Mouse (Mus musculus): Measurements from ENCODE around the gene Fam71f1. TPM values are rescaled to one million over a fixed set of nuclear protein-coding genes. Genes with fewer than 3 reads are reported as not detected.

The Fam71f1 gene
- polyA plus RNA-seq (2015; fragmentation: Nextera tagmentation; extraction: Ambion mirVana): not detected in 2 replicates

DNA sequence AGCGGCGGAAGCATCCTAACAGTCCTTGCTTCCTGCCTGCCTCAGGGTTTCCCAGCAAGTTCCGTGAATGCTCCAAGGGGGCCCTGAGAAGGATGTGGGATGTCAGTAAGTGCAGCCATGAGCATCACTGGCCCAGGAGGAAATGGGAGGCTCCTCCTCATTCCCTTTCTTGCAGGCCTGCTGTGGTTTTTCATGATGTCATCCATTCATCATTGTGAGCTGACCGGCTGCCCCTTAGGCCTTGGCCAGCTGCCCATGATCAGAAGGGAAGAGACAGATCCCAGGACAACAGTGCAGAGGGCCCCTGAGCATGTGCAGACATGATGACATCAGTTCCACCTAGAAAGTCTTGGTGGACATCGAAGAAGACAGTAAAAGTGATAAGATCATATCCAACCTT lies at the start of gene Fam71f1:
TSS of gene Fam71f1 (plus strand) at position 262 of the 400 bp plus-strand sequence.
- 40% methylated on average over 3 of the region's 5 CpGs for whole genome bisulfite sequencing
- Histone ChIP-seq H3K9me3 (replicated peaks; ENCODE audit: control insufficient read depth, low read length) (no peaks in the 10 kb centered on the region), H3K27ac (ENCODE audit: low read length) (no peak within 1 kb of the TSS), H3K27me3 (ENCODE audit: control insufficient read depth, insufficient read depth, low read length) (no peaks in the 10 kb centered on the region), H3K36me3 (ENCODE audit: control insufficient read depth, insufficient read depth, low read length) (no peaks in the 10 kb centered on the region), H3K4me1 (ENCODE audit: control insufficient read depth, insufficient read depth, low read length) (0 out of 2 replicates have a peak, but pooled peaks cover 6% of the 10 kb centered on the region), H3K9ac (ENCODE audit: low read length) (no peak within 1 kb of the TSS), H3K4me3 (replicated peaks; ENCODE audit: low read length) (no peak within 1 kb of the TSS), H3K4me2 (ENCODE audit: low read depth, low read length) (no peak within 1 kb of the TSS)
- peak; percentile 64; the same call in 1 of the 2 replicates for ATAC-seq (ENCODE audit: insufficient read depth, low FRiP score)

- 0 out of 2 replicates have a peak overlapping the region, but pooled peaks have one; percentile 3 for H3K4me3 ChIP-seq (replicated peaks; ENCODE audit: low read length)
- no peak for ATAC-seq (ENCODE audit: insufficient read depth, low FRiP score)
These were observed 48.0 kb upstream of the Fam71f1 start for GRCm38 (mm10) chr6:29270961-29271360.

DNA sequence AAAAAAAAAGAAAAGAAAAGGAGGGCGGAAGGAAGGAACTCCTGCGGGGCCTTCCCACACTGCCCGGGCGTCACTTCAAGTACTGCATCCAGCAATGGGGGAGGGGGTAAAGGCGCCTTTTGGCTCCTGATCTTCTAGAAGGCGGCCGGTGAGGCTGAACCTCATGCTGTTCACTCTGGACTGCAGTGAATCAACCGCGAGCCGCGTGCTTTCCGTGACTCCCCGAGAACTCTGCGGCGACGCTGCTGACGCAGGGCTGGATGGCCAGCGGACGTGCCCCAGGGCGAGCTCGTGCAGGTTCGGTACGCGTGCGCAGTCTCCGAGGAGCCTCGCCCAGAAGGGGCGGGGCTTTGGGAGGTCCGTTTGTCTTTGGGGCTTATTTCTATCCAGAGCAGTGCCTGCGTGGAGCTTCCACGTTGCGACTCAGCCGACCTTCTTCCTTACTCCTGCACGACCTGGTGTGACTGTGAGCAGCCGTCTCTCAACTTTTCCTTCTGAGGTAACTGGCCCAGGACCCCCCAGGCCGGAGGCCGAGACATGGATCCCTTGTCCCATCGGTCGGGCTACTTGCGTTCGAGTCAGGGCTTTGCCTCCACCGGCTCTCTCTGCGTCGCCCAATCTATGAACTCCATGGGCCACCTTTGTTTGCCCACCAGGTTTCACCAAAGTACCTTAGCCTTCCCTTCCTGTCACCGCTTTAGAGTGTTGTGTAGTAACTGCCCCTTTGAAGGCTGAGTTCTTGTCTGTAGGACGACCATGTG lies 46.4 kb upstream of the Fam71f1 start, which contains the start of gene Hilpda:
TSS of gene Hilpda (plus strand) at position 177 of the 761 bp plus-strand sequence.
- Histone ChIP-seq H3K4me2 (ENCODE audit: low read depth, low read length) (peak within 1 kb of the TSS; percentile 57), H3K4me1 (ENCODE audit: control insufficient read depth, insufficient read depth, low read length) (peaks cover 12% of the 10 kb centered on the region; the same call in 1 of the 2 replicates), H3K27me3 (ENCODE audit: control insufficient read depth, insufficient read depth, low read length) (no peaks in the 10 kb centered on the region), H3K4me3 (replicated peaks; ENCODE audit: low read length) (peak within 1 kb of the TSS; percentile 77), H3K9ac (ENCODE audit: low read length) (peak within 1 kb of the TSS; percentile 87), H3K27ac (ENCODE audit: low read length) (peak within 1 kb of the TSS; percentile 85), H3K36me3 (ENCODE audit: control insufficient read depth, insufficient read depth, low read length) (peaks cover 5% of the 10 kb centered on the region; the same call in 1 of the 2 replicates), H3K9me3 (replicated peaks; ENCODE audit: control insufficient read depth, low read length) (no peaks in the 10 kb centered on the region)
- WGBS: 0% methylated on average over 46 of the region's 46 CpGs
- peak; percentile 100 for ATAC-seq (ENCODE audit: insufficient read depth, low FRiP score)

More at GRCm38 (mm10) chr6:29270961-29271360, 48.0 kb upstream of the Fam71f1 start:
- H3K4me2 ChIP-seq (ENCODE audit: low read depth, low read length): peak overlapping the region; percentile 31
- H3K9ac ChIP-seq (ENCODE audit: low read length): no peak overlapping the region
- H3K4me1 ChIP-seq (ENCODE audit: control insufficient read depth, insufficient read depth, low read length): peaks cover 12% of the 10 kb centered on the region; the same call in 1 of the 2 replicates
- H3K9me3 ChIP-seq (replicated peaks; ENCODE audit: control insufficient read depth, low read length): no peaks in the 10 kb centered on the region
- 5% methylated on average over 8 of the region's 8 CpGs for WGBS
- H3K27me3 ChIP-seq (ENCODE audit: control insufficient read depth, insufficient read depth, low read length): no peaks in the 10 kb centered on the region
- no peak overlapping the region for H3K27ac ChIP-seq (ENCODE audit: low read length)
- H3K36me3 ChIP-seq (ENCODE audit: control insufficient read depth, insufficient read depth, low read length): peaks cover 5% of the 10 kb centered on the region; the same call in 1 of the 2 replicates

GRCm38 (mm10) chr6:29276746-29277145 lies 42.2 kb upstream of the Fam71f1 start:
- WGBS: 76% methylated on average over 5 of the region's 5 CpGs
- H3K4me3 ChIP-seq (replicated peaks; ENCODE audit: low read length): no peak overlapping the region
- no peak for ATAC-seq (ENCODE audit: insufficient read depth, low FRiP score)

DNA sequence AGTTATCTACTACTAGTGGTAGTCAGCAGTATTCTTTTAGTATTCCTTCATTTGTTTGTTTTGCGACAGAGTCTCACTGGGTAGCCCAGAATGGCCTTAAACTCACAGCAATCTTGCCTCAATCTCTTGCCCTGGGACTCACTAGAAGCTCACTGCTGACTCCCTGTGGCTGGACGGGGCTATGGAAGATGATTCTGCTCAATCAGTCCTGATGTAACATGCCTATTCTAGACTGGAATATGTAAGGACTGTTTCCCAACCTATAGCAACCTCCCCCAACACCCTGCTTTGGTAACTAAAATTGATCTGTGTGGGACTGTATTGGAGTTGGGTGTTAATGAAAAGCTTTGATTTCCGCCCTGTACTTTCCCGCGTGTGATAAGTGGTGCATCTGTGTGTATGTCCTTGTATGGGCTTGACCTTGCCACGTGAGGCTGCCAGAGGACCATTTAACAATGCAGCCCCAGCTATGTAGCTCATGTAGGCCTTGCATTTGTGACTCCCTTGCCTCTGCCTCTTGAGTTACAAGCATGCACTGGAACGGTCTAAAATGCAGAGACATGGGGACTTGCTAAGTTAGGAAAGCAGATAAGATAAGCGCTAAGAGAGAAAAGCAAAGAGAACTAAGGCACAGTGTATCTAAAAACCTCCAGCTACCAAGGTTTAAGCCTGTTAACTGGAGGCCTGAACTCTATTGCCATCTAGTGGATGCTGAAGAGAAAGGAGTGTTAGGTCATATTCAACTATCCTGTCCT lies 40.2 kb upstream of the Fam71f1 start:
- Histone ChIP-seq H3K9me3 (replicated peaks; ENCODE audit: control insufficient read depth, low read length) (no peaks in the 10 kb centered on the region), H3K27me3 (ENCODE audit: control insufficient read depth, insufficient read depth, low read length) (no peaks in the 10 kb centered on the region), H3K4me2 (ENCODE audit: low read depth, low read length) (no peak overlapping the region), H3K36me3 (ENCODE audit: control insufficient read depth, insufficient read depth, low read length) (peaks cover 5% of the 10 kb centered on the region; the same call in 1 of the 2 replicates), H3K27ac (ENCODE audit: low read length) (no peak overlapping the region), H3K4me1 (ENCODE audit: control insufficient read depth, insufficient read depth, low read length) (no peaks in the 10 kb centered on the region), H3K4me3 (replicated peaks; ENCODE audit: low read length) (no peak overlapping the region), H3K9ac (ENCODE audit: low read length) (no peak overlapping the region)
- 22% methylated on average over 8 of the region's 8 CpGs for WGBS
- ATAC-seq (ENCODE audit: insufficient read depth, low FRiP score): peak; percentile 64; the same call in 1 of the 2 replicates

More at GRCm38 (mm10) chr6:29276746-29277145, 42.2 kb upstream of the Fam71f1 start:
- H3K4me1 ChIP-seq (ENCODE audit: control insufficient read depth, insufficient read depth, low read length): peaks cover 6% of the 10 kb centered on the region; the same call in 1 of the 2 replicates
- H3K27me3 ChIP-seq (ENCODE audit: control insufficient read depth, insufficient read depth, low read length): no peaks in the 10 kb centered on the region
- H3K36me3 ChIP-seq (ENCODE audit: control insufficient read depth, insufficient read depth, low read length): peaks cover 5% of the 10 kb centered on the region; the same call in 1 of the 2 replicates
- no peak overlapping the region for H3K27ac ChIP-seq (ENCODE audit: low read length)
- no peak overlapping the region for H3K4me2 ChIP-seq (ENCODE audit: low read depth, low read length)
- no peak overlapping the region for H3K9ac ChIP-seq (ENCODE audit: low read length)
- no peaks in the 10 kb centered on the region for H3K9me3 ChIP-seq (replicated peaks; ENCODE audit: control insufficient read depth, low read length)

DNA sequence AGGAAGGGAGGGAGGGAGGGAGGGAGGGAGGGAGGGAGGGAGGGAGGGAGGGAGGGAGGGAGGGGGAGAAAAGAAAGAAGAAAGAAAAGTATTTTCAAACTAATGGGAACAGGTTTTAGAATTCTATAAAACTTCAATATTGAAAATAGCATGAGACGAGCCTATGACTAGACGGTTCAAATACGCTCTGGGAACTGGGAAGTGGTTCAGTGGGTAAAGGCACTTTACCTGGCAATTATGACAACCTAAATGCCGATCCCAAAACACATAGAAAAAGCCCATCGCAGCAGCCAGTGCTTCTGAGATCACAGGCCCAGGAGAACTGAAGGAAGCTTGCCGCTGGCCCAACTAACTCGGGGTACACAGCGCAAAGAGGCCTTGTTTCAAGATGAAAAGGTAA lies 39.6 kb upstream of the Fam71f1 start, which contains the start of gene Fam71f2:
TSS of gene Fam71f2 (plus strand) at position 301 of the 400 bp plus-strand sequence.
- no peaks in the 10 kb centered on the region for H3K9me3 ChIP-seq (replicated peaks; ENCODE audit: control insufficient read depth, low read length)
- no peak within 1 kb of the TSS for H3K9ac ChIP-seq (ENCODE audit: low read length)
- no peak for ATAC-seq (ENCODE audit: insufficient read depth, low FRiP score)
- H3K36me3 ChIP-seq (ENCODE audit: control insufficient read depth, insufficient read depth, low read length): peaks cover 5% of the 10 kb centered on the region; the same call in 1 of the 2 replicates
- 87% methylated on average over 8 of the region's 8 CpGs for WGBS
- H3K27ac ChIP-seq (ENCODE audit: low read length): no peak within 1 kb of the TSS
- H3K4me2 ChIP-seq (ENCODE audit: low read depth, low read length): no peak within 1 kb of the TSS
- H3K27me3 ChIP-seq (ENCODE audit: control insufficient read depth, insufficient read depth, low read length): no peaks in the 10 kb centered on the region
- H3K4me1 ChIP-seq (ENCODE audit: control insufficient read depth, insufficient read depth, low read length): no peaks in the 10 kb centered on the region
- no peak within 1 kb of the TSS for H3K4me3 ChIP-seq (replicated peaks; ENCODE audit: low read length)

GRCm38 (mm10) chr6:29280671-29281070 lies 38.3 kb upstream of the Fam71f1 start:
- Histone ChIP-seq H3K4me3 (replicated peaks; ENCODE audit: low read length) (no peak overlapping the region), H3K9ac (ENCODE audit: low read length) (no peak overlapping the region), H3K27ac (ENCODE audit: low read length) (no peak overlapping the region), H3K4me2 (ENCODE audit: low read depth, low read length) (no peak overlapping the region), H3K9me3 (replicated peaks; ENCODE audit: control insufficient read depth, low read length) (no peaks in the 10 kb centered on the region), H3K36me3 (ENCODE audit: control insufficient read depth, insufficient read depth, low read length) (no peaks in the 10 kb centered on the region), H3K27me3 (ENCODE audit: control insufficient read depth, insufficient read depth, low read length) (no peaks in the 10 kb centered on the region), H3K4me1 (ENCODE audit: control insufficient read depth, insufficient read depth, low read length) (no peaks in the 10 kb centered on the region)
- WGBS: 32% methylated on average over 7 of the region's 7 CpGs
- no peak for ATAC-seq (ENCODE audit: insufficient read depth, low FRiP score)

GRCm38 (mm10) chr6:29286870-29287269 lies 32.1 kb upstream of the Fam71f1 start:
- WGBS: 74% methylated on average over 7 of the region's 7 CpGs
- ATAC-seq (ENCODE audit: insufficient read depth, low FRiP score): no peak

More at GRCm38 (mm10) chr6:29286870-29287269, 32.1 kb upstream of the Fam71f1 start:
- Histone ChIP-seq H3K4me3 (replicated peaks; ENCODE audit: low read length) (no peak overlapping the region), H3K9ac (ENCODE audit: low read length) (no peak overlapping the region), H3K9me3 (replicated peaks; ENCODE audit: control insufficient read depth, low read length) (no peaks in the 10 kb centered on the region), H3K36me3 (ENCODE audit: control insufficient read depth, insufficient read depth, low read length) (no peaks in the 10 kb centered on the region; the same call in 1 of the 2 replicates), H3K4me2 (ENCODE audit: low read depth, low read length) (no peak overlapping the region), H3K27ac (ENCODE audit: low read length) (no peak overlapping the region), H3K27me3 (ENCODE audit: control insufficient read depth, insufficient read depth, low read length) (no peaks in the 10 kb centered on the region), H3K4me1 (ENCODE audit: control insufficient read depth, insufficient read depth, low read length) (no peaks in the 10 kb centered on the region)

Data from stomach, embryonic 16.5 days (tissue).